Mouse (Mus musculus): Measurements from ENCODE around the gene Sec16a. TPM values are rescaled to one million over a fixed set of nuclear protein-coding genes. Genes with fewer than 3 reads are reported as not detected.

The Sec16a gene
- total RNA-seq, 2 experiments from 2014 or later: 29.8 to 37.7 TPM

GRCm38 (mm10) chr2:26444368-26444767 is 648 bp downstream of the Sec16a start:
- no peak for ATAC-seq (replicated peaks; ENCODE audit: low FRiP score, low TSS enrichment, poor library complexity, severe bottlenecking)

GRCm38 (mm10) chr2:26443876-26444275 is 1.1 kb downstream of the Sec16a start:
- ATAC-seq (replicated peaks; ENCODE audit: low FRiP score, low TSS enrichment, poor library complexity, severe bottlenecking): no peak

DNA sequence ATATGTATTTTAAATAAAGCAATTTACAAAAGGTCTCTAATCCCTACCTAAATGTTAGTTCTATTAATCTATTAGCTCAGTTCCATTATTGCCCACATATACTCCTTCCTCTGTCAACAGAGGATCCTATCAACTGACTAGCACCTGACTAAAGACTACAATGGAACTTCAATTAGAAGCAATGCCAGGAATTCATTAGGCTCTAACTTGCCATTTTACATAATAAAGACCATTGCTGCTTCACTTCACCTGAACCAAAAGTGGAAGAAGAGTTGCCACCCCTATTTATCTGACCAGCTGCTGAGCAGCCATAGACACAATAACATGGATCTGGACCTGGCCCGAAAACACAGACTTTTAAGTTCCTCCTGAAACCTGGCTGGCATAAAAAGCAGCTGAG is 2.2 kb downstream of the Sec16a start:
- no peak for ATAC-seq (replicated peaks; ENCODE audit: low FRiP score, low TSS enrichment, poor library complexity, severe bottlenecking)

DNA sequence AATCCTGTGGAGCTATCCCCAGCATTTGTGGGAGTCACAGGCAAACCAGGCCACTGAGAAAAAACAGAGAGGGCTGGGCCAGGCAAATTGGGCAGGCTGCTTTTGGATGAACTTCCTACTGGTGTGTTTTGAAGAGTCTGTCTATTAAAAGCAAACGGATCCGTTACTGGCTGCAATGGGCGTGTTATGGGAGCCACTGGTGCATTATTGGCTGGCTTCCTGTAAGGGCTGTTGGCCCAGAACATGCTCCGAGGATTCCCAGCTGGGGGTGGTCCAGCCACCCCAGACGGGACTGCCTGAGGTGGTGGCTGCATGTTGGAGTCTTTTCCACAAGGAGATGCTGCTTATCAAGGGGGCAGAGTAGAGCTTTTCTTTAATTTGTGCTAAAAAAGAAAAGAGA is 3.3 kb downstream of the Sec16a start:
- ATAC-seq (replicated peaks; ENCODE audit: low FRiP score, low TSS enrichment, poor library complexity, severe bottlenecking): no peak

GRCm38 (mm10) chr2:26441261-26441660 is 3.8 kb downstream of the Sec16a start:
- ATAC-seq (replicated peaks; ENCODE audit: low FRiP score, low TSS enrichment, poor library complexity, severe bottlenecking): no peak

DNA sequence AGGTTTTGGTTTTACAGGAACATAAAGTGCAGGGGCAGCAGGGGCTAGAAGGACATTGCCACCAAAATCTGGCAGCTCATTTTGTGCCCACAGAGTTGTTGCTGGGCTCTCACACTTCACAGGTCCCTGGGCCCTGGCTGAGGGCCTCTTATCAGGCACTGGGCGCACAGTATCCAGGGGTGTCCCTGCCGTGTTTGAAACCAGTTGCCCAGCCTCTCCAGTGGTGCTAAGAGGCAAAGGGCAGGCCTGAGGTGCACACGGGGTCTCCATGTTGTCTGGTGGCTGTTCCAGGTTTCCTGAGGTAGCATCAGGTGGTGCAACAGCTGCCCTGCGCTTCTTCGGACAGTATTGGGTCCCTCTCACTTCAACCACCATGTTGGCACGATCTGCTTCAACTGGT is 5.3 kb downstream of the Sec16a start:
- ATAC-seq (replicated peaks; ENCODE audit: low FRiP score, low TSS enrichment, poor library complexity, severe bottlenecking): no peak

DNA sequence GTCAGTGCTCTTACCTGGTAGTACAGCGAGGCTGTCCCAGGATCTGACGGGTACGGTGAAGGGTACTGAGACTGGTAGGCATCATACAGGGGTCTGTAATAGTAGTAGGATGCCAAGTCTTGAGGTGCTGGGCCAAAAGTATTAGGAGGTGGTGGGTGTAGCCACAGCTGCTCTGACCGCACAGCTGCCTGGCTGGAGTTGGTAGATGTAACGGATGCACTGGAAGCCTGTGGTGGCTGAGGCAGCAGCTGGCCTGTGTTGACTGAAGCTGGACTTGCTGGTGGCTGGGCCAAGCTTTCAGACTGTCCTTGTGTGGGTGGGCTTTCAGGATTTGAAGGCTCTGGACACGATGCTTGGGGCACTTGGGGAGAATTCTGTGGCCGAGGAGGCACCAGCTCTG is 6.6 kb downstream of the Sec16a start:
- no peak for ATAC-seq (replicated peaks; ENCODE audit: low FRiP score, low TSS enrichment, poor library complexity, severe bottlenecking)

GRCm38 (mm10) chr2:26437221-26437620 is 7.8 kb downstream of the Sec16a start:
- ATAC-seq (replicated peaks; ENCODE audit: low FRiP score, low TSS enrichment, poor library complexity, severe bottlenecking): no peak

DNA sequence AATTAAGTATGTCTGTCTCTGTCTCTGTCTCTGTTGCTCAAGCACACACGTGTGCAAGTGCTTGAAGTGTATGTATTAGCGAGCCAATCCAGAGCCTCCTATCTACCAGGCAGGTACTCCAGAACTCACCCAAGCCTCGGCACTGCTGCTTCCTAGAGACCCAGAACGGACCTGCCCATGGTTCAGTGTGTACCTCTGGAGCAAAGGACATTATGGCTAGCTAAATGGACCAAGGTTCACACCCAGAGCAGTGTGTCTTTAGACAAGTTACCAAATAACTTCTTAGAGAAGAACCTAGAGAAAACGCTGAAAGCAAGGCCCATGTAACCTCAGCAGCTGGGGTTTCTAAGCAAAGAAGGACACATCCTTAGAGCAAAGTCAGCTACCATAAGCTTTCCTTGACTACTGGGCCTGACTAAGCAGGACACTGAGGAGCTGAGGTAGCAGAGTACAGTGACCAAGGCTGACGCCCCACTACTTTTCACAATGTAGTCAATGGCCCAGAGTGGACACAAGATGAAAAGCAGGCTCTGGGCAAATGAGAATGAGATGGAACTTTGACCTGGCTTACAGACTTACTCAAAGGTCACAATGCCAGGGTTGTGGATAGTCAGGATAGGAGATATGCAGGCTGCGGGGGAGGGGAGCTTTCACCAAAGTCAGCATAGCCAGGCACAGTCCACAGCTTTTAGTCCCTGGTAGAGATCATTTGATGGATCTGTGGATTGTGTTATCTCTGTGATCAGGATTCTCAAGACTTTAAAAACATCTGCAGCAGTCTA is 10.0 kb downstream of the Sec16a start:
- ATAC-seq (replicated peaks; ENCODE audit: low FRiP score, low TSS enrichment, poor library complexity, severe bottlenecking): no peak

DNA sequence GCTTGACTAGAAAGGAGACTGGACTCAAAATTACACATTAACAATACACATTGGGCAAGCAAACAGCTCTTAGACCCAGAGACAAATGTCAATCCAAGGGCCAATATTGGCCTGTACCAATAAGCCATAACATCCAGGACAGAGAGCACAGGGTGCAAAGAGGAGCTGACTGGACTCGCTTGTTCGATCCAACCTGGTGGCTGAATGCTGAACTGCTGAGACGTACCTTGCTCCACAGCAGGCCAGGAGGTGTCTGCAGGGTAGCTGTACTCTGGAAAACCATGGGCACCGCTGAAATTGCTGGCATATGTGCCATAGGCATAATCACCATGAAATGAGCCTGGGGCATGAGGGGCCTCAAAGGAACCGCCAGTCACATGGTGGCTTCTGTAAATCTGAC is 15.2 kb downstream of the Sec16a start:
- ATAC-seq (replicated peaks; ENCODE audit: low FRiP score, low TSS enrichment, poor library complexity, severe bottlenecking): no peak

GRCm38 (mm10) chr2:26424541-26424940 is 20.5 kb downstream of the Sec16a start:
- ATAC-seq (replicated peaks; ENCODE audit: low FRiP score, low TSS enrichment, poor library complexity, severe bottlenecking): no peak

- ATAC-seq (replicated peaks; ENCODE audit: low FRiP score, low TSS enrichment, poor library complexity, severe bottlenecking): no peak
Observed at GRCm38 (mm10) chr2:26423086-26423485, 21.9 kb downstream of the Sec16a start.

GRCm38 (mm10) chr2:26421969-26422368 is 23.0 kb downstream of the Sec16a start:
- no peak for ATAC-seq (replicated peaks; ENCODE audit: low FRiP score, low TSS enrichment, poor library complexity, severe bottlenecking)

DNA sequence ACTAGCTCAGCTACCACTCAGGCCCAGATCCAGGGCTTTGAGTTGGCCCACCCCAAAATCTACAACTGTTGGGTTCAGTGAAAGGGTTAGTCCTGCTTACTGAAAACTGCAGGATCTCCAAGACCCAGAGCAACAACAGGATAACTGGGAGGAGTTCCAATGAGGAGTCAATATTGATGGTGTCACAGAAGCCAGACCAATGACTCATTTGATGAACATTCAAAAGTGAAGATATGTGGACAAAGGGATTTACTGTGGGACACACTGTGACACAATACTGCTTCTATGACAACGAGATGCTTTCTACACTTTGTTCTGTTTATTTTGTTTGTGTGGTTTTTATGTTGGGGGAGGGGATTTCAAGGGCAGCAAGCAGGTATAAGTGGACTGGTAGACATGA is 26.9 kb downstream of the Sec16a start:
- no peak for ATAC-seq (replicated peaks; ENCODE audit: low FRiP score, low TSS enrichment, poor library complexity, severe bottlenecking)

DNA sequence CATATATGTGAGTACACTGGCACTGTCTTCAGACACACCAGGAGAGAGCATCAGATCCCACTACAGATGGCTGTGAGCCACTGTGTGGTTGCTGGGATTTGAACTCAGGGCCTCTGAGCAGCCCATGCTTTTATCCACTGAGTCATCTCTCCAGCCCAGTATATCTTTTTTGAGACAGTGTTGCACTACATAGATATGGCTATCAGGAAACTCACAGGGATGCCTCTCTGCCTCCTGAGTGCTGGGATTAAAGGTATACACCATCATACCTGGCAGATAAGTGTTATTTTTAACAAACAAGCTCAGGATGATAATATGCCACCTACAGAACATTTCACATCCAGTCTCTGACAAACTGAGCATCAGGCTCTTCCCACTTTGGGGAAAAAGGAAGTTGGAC is 27.9 kb downstream of the Sec16a start:
- ATAC-seq (replicated peaks; ENCODE audit: low FRiP score, low TSS enrichment, poor library complexity, severe bottlenecking): no peak

DNA sequence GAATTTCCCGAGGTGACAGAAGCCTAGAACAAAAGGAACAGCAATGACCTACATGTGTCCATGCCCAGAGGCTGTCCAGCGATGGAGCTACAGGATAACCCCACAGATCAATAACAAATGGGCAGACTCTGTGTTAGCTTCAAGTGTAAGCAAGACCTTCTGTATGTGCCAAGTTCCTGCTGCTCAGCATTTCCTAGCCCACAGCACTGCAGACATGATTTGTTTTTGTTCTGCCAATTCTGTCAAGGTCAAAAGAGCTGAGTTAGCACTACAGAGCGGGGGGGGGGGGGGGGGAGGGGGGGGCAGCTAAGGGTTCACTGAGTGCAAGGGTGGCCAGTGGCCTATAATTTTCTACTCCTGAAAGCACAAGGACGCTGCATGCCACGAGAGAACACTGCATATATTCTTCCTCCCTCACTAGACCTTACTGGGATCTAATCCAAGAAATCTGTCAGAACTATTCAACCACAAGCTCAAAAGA is 34.0 kb downstream of the Sec16a start:
- no peak for ATAC-seq (replicated peaks; ENCODE audit: low FRiP score, low TSS enrichment, poor library complexity, severe bottlenecking)

DNA sequence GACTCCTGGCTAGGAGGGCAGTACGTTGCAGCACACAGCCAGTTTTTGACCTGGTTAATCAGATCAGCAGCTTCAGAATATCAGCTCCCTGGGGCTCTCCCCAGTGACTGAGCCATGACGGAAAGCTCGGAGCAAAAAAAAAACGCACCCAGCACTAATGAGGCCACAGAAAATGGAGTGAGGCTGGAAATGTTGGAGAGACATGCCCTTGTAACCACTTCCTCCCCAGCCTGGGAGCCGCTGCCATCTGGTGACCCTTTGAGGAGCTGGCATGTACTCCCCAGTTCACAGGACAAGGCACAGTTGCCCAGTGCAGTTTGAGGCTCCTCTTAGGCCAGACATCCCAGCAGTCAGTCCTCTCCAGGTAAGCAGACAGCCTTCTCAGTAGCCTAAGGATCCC is 34.9 kb downstream of the Sec16a start:
- ATAC-seq (replicated peaks; ENCODE audit: low FRiP score, low TSS enrichment, poor library complexity, severe bottlenecking): no peak

DNA sequence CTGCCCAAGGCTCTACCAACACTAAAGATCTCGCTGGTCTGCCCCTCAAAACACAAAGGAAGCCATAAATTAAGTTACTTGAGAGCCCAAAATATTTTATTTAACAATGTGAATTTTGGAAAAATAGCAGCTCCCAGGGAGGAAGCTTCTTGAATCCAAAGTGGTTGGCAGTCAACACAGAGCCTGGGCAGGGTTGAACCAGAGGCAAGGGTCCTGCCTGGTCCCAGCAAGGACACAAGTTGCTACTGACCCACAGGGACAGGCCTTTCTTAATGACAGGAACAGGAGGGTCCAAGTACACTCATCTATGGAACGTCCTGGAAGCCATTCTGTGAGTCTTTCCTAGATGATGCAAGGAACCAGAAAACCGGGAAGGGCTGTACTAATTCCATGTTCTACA is 35.7 kb downstream of the Sec16a start:
- ATAC-seq (replicated peaks; ENCODE audit: low FRiP score, low TSS enrichment, poor library complexity, severe bottlenecking): no peak

DNA sequence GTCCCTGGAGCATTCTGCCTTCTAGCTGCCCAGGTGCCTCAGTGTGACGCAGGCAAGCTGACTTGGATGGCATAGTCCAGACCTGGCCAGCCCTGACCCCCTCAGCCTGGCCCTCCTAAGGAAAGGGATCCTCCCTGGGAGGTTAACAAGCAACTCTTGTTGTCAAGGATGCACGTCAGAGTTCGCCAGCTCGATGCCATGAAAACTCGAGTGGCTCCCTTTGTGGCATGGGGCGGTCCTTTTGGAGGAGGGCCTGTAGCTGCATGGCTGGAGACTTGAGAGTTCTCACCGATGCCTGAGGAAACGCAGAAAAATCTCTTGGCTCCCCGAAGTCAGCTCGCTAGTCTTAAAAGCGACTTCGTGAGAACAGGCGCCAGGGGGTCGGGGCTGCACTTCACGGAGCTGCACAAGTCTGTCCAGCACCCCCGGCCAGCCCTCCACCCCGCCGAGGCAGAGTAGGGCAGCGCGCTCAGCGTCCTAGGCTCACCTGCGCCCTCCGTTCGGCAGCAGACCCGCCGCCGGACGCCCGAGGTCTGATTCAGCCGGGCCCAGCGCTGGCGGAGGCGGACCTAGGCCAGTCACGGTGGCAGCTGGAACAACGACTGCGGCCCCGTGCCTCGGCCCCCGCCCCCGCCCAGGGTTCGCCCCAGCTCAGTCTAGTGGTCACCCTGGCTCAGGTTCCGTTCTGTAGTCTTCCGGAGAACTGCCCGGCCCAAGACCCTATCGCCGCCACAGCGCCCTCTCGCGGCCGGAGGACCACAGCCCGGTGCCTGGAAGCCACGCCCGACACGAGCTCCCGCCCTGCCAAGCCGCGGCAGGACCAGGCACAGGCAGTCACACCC is 36.3 kb downstream of the Sec16a start, which contains the start of gene Inpp5e:
Gene Inpp5e, minus strand, starts transcription at position 689 of the 842 bp plus-strand sequence.
- ATAC-seq (replicated peaks; ENCODE audit: low FRiP score, low TSS enrichment, poor library complexity, severe bottlenecking): peak; percentile 90

GRCm38 (mm10) chr2:26403306-26403705 is 41.7 kb downstream of the Sec16a start:
- no peak for ATAC-seq (replicated peaks; ENCODE audit: low FRiP score, low TSS enrichment, poor library complexity, severe bottlenecking)

GRCm38 (mm10) chr2:26402265-26402664 is 42.8 kb downstream of the Sec16a start:
- ATAC-seq (replicated peaks; ENCODE audit: low FRiP score, low TSS enrichment, poor library complexity, severe bottlenecking): no peak
